Mouse (Mus musculus) telencephalon, adult 2 months (tissue): ENCODE measurements around the gene Hsd17b13.
"Not testable (repeated sequence)": the region's sequence is repeated elsewhere in the genome, so short reads cannot be mapped to it uniquely, and the experiment has no call there.

Experiments used
- DNase-seq: peaks from one replicate; pipeline ENCODE4 v3.0.0-alpha.2; 2011; ENCODE audit warnings: low read depth, low spot score

Hsd17b13 gene

DNA sequence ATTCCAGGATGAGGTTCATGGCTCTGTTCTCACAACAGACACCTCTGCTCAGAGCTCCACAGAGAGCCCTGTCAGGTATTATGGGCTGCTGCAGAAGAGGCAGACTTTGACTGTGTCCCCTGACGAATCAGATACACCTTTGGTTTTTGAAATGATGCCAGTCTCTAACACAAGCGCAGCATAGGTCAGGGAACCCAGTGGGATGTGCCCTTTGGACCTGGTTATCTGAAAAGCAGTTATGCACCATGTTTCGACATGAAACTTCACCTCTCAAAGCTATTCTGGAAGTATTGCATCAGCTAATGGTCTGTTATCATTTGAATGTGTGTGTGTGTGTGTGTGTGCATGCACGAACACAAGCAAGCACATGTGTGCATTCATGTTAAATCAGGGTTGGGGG lies at the start of gene Hsd17b13:
Hsd17b13 (minus strand) TSS at position 114 of the 400 bp plus-strand sequence.
- DNase-seq = no peak

DNA sequence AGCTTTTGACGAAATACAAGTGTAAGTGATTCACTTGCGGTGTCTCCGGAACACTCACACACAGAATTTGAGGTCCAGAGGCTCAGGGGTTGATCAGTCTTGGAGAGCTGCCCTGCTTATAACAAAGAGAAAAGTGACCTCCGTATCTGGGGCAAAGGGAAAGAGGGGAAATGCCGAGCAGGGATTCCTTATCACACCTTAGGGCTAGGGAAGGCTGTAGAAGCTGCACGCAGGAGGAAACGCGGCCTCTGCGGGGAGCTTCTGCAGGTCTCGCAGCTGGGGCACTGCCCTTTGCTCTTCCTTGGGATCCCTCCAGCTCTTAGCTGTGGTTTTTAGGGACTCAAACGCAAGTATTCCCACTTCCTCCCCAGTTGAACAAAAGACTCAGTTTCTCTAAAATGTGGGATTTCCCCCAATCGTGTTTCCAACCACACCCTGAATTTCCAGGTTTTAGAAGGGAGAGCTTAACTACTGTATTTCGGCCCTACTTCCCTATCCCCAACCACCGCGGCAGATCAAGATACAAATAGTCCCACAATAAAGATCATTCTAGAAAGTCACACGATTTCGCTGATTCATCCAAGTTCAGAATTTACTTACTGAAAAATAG lies 48.1 kb upstream of the Hsd17b13 start:
- DNase-seq = no peak

DNA sequence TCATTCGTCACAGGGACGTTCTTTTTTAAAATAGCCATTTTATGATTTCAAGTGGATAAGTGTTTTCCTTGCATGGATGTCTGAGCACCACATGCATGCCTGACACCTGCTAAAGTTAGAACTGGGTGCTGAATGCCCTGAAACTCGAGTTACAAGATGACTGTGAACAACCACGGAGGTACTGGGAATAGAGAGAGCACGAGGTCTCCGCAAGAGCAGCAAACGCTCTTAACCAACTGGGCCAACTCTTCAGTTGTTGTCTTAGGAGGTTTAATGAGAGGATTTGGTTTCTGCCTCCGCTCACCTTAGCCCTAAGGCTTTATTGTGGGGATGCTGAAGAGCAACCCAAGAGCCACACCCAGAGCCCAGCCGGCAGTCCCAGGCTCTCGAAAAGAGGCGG lies 47.6 kb upstream of the Hsd17b13 start:
- DNase-seq = no peak

DNA sequence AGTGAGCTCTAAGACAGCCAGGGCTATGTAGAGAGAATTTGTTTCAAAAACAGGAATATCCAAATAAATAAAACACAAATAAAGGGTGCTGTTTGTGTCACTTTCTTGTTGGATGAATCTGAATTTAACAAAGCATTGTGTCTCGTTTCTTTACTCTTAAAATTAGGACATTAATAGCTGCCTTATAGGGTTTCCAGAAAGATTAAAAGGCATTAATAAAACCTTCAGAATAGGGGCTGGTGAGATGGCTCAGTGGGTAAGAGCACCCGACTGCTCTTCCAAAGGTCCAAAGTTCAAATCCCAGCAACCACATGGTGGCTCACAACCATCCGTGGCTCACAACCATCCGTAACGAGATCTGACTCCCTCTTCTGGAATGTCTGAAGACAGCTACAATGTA lies 47.0 kb upstream of the Hsd17b13 start:
- DNase-seq = not testable (repeated sequence)

DNA sequence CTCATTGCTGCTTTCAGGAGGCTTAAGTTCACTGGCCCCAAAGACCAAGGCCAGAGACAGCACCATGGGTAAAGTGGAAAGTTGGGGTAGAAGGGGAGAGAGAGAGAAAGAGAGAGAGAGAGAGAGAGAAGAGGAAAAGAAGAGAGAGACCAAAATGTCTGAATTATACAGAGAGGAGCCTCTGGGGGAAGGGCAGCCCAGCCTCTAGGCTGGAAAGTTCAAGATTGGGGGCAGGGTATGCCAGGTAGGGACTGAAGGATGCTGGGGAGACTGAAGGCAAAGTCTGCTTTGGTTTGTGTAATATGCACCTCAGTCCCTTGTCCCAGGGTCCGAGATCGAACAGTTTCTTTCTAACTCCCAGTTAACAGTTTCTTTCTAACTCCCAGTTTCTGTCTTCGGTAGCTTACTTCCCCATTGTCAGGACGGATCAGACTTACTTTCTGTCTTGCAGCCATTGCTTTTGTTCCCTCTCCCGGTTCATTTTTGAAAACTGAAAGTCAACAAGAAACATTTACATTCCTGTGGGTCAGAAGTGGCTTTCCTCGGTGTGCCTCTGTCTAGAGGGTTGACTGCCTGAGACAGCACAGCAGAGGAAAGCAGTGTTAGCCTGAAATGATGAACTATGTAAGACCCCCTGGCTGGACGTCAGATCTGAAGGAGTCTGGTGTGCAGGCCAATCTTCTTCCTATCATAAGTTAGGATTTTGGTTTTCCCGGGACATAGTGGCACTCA lies 46.2 kb upstream of the Hsd17b13 start:
- no peak for DNase-seq

DNA sequence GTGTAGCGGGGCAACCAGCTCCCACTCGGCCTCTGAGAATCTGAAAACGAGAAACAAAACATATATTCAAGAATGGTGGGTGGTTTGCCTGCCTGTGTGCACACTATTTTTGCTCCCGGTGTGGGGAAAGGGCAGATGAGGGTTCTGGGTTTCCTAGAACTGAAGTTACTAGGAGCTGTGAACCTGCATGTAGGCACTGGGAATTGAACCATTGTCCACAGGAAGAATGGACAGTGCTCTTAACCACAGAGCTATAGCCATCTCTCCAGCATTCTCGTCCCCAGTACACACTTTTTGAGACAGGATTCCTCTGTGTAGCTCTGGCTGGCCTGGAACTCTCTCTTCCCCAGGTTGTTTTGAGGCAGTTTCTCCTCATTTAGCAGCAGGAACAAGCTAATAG lies 45.3 kb upstream of the Hsd17b13 start:
- no peak for DNase-seq

DNA sequence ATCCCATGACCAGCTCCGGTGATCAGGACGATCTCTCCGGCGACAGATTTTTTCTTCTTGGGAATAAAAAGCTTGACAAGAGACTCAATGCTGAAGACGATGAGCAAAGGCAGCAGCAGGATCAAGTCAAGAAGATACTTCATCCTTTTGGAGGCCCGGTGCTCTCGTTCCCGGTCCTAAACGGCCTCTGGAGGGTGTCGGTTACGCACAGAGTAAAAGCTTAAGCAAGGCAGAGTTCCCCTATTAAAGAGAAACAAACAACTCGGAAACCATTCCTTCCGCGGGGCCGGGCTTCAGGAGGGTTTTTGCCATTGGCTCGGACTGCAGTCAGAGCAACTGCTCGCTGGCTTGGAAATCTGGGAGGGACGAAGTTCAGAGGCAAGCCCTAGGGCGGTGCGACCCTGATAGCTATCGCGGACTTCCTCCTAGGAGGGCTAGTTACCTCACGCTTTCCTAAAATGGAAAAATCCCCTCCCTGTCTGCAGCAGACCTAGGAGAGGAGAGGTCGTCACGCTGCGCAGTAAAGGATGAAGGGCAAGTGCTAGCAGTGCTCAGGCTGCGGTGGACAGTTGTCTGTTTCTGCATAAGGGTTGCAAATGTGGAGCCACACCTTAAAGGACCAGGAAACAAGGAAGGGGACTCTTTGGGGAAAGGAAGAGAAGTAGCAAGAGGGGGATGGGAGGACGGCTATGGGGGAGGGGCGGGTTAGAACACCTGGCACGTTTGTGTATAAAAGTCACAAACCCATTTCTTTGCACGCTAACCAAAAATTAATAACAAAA lies 44.6 kb upstream of the Hsd17b13 start, which contains the start of gene Hsd17b11:
Hsd17b11 (minus strand) TSS at position 323 of the 782 bp plus-strand sequence.
- DNase-seq = peak; percentile 68

DNA sequence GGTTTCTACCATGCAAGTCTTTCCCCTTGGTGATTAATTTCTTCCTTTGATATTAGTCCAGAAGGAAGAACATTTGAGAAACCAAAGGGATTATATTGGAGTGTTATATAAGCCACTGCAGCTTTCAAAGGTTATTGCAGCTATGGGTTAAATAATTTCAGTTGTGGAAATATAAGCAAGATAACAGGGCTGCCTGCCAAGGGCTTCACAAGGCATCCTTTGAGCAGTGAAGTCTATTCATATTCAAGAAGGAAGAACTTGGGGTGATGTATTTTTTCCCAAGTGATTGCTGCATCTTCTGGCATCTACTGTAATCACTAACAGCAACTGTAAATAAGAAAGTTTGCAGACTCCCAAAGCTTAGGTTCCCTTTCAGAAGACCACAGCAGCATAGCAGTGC lies 34.2 kb upstream of the Hsd17b13 start:
- no peak for DNase-seq

DNA sequence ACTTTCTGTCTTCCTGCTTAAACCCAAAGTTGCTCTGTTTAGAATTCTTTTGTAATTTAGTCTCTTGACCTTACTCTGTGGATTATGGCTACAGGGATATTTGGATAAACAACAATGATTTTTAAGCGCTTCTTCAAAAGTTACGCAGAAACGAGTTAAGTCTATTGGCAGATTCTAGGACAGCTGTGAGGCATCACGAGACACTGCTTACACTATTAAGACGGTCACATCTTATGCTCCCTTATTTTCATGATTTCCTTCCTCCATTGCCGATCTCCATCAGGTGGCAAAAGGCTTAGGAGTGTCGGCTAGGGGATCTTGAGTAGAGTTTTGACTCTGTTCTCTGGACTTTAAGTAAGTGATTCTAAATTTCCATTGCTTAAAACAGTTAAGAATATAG lies 33.1 kb upstream of the Hsd17b13 start:
- DNase-seq = no peak

DNA sequence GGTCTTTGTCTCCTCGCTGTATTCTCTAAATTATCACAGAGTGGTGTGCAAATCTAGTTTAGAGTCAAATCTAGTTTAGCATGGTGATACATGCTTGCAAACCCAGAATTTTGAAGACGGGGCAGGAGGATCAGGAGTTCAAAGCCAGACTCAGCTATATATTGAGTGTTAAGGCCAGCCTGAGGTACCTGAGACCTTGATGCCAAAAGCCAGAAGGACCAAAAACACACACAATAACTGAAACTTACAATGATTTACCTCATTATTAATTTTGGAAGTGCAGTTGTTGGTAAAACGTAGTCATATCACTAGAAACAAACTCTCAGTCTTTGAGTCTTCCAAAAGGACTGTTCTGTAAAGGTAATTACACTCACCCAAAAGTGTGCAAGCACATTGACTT lies 32.2 kb upstream of the Hsd17b13 start:
- no peak for DNase-seq

DNA sequence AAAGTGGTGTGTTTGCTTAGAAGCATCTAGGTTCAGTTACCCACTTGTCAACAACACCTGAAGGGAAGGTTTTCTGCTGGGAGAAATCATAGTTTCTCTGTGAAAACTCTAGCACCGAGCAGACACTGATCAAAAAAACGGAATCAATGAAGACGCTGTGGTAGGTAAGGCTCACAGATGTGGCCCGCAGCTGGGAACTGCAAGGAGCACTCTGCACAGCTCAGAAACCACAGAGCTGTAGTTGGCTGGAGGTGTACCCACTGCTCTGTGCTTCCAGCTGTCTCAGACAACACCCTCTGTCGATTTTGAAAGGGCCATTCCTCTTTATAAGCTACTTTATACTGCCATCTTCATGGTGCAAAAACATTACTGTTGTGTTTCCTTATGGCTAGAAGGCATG lies 30.6 kb upstream of the Hsd17b13 start:
- DNase-seq = no peak

DNA sequence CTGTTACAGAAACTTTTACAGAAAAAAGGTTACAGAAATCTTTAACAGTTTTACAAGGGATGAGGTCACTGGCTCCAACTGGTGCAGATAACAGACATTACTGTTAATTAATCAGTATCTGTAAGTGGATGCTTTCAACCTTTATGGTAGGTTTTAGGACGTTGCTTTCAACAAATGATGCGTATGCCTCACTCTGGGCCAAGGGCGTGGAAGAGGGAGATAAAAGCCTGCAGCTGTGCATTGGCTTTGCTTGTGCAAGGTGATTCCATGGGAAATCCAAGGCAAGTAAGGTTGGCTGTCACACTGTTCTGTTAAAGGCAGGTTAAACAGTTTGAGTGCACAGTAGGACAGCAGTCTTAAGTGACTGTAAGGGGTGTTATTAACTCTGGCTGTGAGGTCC lies 29.6 kb upstream of the Hsd17b13 start:
- no peak for DNase-seq

DNA sequence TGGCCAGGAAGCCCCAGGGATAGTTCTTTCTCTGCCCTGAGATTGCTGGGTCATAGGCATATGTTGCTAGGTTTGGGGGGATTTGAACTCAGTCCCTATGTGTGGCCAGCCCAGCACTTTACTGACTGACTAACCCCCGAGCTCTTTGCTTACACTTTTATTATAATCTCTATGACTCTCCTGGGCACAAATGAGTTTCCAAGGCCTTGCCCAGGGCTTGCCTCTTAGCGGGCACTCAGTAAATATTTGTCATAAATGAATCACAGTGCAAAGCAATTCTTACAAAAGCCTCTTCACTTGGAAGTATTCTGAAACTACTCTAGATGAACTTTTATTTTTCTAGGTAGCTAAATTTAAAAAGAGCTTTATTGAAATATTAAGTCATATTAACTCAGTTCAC lies 26.7 kb upstream of the Hsd17b13 start:
- no peak for DNase-seq

DNA sequence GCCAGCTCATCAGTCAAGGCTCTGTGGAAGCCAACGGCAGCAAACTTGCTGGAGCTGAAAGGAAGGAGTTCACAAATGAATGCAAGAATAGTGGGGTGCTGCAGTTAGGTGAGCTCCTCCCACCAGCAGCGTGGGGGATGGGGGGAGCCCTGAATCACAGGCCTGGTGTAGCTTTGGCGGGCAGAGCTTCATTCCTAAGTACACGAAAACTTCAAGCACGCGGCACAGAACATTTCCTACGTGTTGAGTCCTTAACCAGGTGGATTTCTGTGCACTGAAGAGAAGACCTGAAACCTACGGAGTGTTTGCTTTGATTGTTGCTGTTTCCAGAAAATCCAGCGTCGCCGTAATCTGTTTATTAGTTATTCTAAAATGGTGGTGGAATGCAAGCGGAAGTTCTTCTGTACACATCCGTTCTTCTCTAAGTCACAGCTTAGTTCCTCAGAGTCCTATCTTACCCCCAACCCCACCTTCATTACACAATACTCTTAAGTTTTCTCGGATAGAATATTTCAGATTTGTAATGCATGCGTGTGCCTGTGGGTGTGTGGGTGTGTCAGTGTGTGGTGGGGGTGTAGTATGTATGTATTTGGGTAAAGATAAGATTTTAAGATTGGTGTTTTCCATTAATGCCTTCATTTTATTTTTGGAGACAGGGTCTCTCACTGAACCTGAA lies 26.2 kb upstream of the Hsd17b13 start:
- DNase-seq = no peak

DNA sequence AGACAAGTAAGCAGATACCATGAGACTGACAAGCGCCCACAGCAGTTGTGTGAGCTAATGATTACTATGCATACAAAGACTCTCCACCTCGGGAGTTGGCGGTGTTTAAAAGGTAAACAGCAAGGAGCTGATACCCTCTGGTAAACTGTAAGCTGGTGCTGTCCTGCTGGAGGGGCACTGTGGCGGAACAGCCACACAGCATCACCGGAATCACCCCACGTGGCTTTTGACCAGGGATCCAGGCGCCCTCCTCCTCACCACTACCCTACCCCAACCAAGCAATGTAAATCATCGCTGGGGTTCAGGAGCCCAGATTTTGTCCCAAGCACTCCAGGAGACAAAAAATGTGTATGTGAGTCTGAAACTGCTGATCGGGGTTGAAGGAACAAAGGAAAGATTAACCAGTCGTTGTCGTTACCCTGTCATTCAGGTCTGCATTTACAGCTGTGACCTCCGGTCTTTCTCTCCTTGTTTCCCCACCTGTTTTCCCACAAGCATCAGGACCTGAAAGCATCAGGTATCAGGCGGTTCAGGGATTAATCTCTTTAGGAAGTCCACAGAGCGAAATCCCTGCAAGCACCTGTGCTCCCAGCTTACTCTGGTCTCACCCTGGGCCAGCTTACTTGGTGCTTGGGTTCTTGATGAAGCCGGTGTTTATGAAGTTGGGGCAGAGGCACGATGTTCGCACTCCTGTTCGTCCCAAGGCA lies 25.5 kb upstream of the Hsd17b13 start:
- no peak for DNase-seq

DNA sequence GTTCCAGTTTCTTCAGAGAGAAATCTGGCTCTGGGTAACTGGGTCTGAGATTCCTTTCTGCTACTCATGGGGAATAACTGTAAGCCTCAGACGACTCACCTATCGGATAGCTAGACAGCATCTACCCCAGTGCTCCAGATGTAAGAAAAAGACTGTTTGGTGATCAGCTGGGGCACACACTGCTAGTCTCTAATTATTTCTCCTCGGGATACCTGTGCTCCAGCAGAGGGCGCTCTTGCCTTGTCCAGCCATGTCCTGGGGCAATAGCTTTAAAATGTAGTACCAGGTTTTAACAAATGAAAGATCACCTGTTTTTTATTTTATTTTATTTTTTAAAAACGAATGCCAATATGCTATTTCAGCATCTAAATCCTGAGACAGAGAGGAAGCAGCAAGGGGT lies 22.5 kb upstream of the Hsd17b13 start:
- peak; percentile 23 for DNase-seq

DNA sequence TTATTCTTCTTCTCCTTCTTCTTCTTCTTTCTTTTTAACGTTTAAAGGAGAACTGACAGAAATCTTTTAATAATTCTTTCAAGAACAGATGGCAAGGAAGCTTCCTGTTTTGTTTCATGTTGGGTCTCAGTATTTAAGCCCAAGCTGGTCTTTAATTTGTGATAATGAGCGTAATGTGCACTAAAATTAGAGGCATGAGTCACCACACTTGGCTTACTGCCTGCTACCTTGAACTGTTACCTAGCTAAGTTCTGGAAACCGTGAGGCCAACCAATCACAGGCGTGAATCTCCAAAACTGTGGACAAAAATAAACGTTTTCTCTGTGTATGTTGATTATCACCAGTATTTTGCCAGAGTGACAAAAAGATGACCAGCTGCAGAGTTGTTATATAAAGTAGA lies 21.5 kb upstream of the Hsd17b13 start:
- DNase-seq = peak; percentile 19

DNA sequence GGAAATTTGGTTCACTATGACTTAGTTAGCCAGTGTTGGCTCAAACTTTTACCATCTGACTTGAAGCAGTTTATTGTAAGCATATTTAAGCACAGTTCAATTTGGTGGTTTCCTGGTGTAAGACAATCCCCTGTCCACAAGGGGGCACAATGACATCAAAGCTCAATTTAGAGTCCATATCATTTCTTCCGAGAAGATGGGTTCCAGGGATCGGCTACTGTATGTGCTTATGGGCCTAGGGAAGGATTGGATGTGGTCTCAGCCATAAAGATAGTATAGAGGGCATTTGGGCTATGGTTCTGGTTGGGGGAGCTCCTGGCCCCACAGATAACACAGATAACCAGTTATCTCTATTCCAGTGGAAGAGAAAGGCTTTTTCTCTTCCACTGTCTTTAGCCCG lies 18.0 kb upstream of the Hsd17b13 start:
- peak; percentile 10 for DNase-seq

DNA sequence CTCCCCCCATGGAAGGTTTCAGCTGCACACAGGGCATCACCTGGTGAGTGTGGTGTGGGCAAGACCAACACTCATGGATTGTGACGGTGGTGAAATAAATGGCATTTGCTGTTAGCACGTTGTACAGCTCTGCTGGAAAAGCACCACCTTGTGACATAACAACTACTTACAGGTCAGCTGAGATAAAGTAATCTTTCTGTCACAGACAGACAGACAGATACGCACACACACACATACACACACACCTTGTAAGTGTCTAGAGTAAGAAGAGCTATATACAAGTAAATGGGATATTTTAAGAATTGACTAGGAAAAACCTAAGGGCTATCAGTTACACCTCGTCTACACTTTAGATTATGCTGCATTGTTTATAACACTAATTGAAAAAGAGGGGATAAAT lies 17.5 kb upstream of the Hsd17b13 start:
- DNase-seq = no peak

DNA sequence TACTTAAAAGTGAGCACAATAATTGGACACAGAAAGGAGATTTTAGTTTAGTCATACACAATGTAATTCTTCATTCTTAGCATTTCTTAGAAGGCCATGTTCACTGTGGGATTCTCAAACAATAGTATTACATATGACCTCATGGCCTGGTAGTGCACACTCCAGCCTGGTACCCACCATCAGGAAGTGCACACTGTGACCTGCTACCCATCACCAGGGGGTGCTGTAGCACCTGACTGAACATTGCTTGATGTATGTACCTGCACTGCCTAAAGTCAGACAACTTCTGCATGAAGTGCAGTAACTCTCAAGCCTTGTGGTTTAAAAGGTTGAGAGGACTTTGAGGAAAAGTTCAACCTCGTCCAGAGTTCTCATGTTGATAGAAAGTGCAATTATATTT lies 16.4 kb upstream of the Hsd17b13 start:
- DNase-seq = no peak

DNA sequence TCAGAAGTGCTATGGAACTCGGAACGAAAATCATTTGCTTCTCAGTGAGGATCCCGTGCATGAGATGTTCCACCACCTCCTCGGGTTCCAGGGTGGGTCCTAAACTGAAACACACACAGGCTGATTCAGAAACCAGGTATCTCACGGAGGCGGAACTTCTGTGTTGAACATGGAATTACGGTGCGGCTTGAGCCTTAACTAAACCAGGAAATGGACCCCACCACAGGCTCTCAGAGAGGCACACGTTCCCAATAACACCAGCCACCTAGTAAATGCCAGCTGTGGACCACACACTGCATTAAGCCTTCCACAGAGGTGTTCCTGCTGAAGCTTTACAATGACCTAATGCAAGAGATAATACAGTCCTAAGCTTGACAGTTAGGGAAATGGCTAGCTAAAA lies 15.6 kb upstream of the Hsd17b13 start:
- DNase-seq = no peak
